Mouse (Mus musculus): Measurements from ENCODE around the gene Usp8. TPM values are rescaled to one million over a fixed set of nuclear protein-coding genes. Genes with fewer than 3 reads are reported as not detected.

Usp8 gene
- 63.1 TPM for polyA plus RNA-seq (2015; fragmentation: Illumina TruSeq; extraction: RNeasy Lipid Tissue Mini Kit (QIAGEN cat#74804); ENCODE audit: insufficient read depth, low replicate concordance)

GRCm38 (mm10) chr2:126706759-126707437 is at the start of gene Usp8:
Usp8 (plus strand) TSS chr2:126707328.

DNA sequence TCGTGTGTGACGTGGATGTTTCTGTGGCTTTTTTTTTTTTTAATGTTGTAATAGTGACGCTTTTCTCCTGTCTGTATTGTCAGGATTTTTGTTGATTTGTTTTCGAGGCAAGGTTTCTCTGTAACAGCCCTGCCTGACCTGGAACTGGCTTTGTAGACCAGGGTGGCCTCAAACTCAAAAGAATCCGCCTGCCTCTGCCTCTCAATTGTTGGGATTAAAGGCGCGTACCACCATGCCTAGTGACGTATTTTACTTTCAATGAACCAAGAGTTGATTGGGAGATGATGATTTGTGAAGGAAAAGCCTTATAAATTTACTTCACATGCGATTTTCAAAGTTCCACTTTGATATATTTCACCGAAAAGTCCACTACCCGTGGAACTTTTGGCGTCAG is 31.0 kb upstream of the Usp8 start, which contains the start of gene Gabpb1:
Gabpb1 (minus strand) TSS at position 216 of the 394 bp plus-strand sequence.

GRCm38 (mm10) chr2:126783370-126783769 is 76.2 kb downstream of the Usp8 start, which contains the start of gene Usp50:
Usp50 (minus strand) TSS chr2:126783470.

Other genes with a start within 250 kb of the Usp8 start
- 14.9 TPM for gene Atp8b4, start 206.7 kb upstream of the Usp8 start, polyA plus RNA-seq (2015; fragmentation: Illumina TruSeq; extraction: RNeasy Lipid Tissue Mini Kit (QIAGEN cat#74804); ENCODE audit: insufficient read depth, low replicate concordance)
- 0.69 TPM for gene Slc27a2, start 154.9 kb upstream of the Usp8 start, polyA plus RNA-seq (2015; fragmentation: Illumina TruSeq; extraction: RNeasy Lipid Tissue Mini Kit (QIAGEN cat#74804); ENCODE audit: insufficient read depth, low replicate concordance)
- 4.9 TPM for gene Hdc, start 88.0 kb upstream of the Usp8 start, polyA plus RNA-seq (2015; fragmentation: Illumina TruSeq; extraction: RNeasy Lipid Tissue Mini Kit (QIAGEN cat#74804); ENCODE audit: insufficient read depth, low replicate concordance)
- gene Gabpb1, start 31.0 kb upstream of the Usp8 start, polyA plus RNA-seq (2015; fragmentation: Illumina TruSeq; extraction: RNeasy Lipid Tissue Mini Kit (QIAGEN cat#74804); ENCODE audit: insufficient read depth, low replicate concordance), result 56.2 TPM
- not detected for gene Usp50, start 76.1 kb downstream of the Usp8 start, polyA plus RNA-seq (2015; fragmentation: Illumina TruSeq; extraction: RNeasy Lipid Tissue Mini Kit (QIAGEN cat#74804); ENCODE audit: insufficient read depth, low replicate concordance)
- 79.9 TPM for gene Trpm7, start 168.9 kb downstream of the Usp8 start, polyA plus RNA-seq (2015; fragmentation: Illumina TruSeq; extraction: RNeasy Lipid Tissue Mini Kit (QIAGEN cat#74804); ENCODE audit: insufficient read depth, low replicate concordance)
- gene Sppl2a, start 225.9 kb downstream of the Usp8 start, polyA plus RNA-seq (2015; fragmentation: Illumina TruSeq; extraction: RNeasy Lipid Tissue Mini Kit (QIAGEN cat#74804); ENCODE audit: insufficient read depth, low replicate concordance), result 96.5 TPM